Mouse (Mus musculus) MEL (cell line): ENCODE results near the gene Ttf2. TPM values are rescaled to one million over a fixed set of nuclear protein-coding genes. Genes with fewer than 3 reads are reported as not detected.

ENCODE experiments used
- DNase-seq: peaks from one replicate; pipeline ENCODE4 v3.0.0; 2011; ENCODE audit warnings: low read depth, low spot score
- H3K27ac ChIP-seq: 2 replicates; pipeline ENCODE4 v1.5.1; 2012; ENCODE audit warnings: low read depth, mild to moderate bottlenecking, control low read depth, low read length, moderate library complexity; ENCODE audit not compliant: control insufficient read depth
- H3K27me3 ChIP-seq, 2 experiments: fragments of 150-350 bp in 1 of 2; sonication (generic) in 1 of 2; 2 replicates each; pipeline ENCODE4 v1.6.1; 2012; ENCODE audit warnings: low read length in 2 of 2, mild to moderate bottlenecking in 2 of 2, improper control_type of control experiment in 1 of 2, moderate library complexity in 1 of 2; ENCODE audit not compliant: insufficient read depth in 2 of 2, control insufficient read depth in 1 of 2
- H3K36me3 ChIP-seq, 2 experiments: 2 replicates each; pipeline ENCODE4 v1.6.1; 2012 to 2014; ENCODE audit warnings: low read length in 2 of 2, improper control_type of control experiment in 1 of 2, inconsistent platforms in 1 of 2, mild to moderate bottlenecking in 1 of 2; ENCODE audit not compliant: insufficient read depth in 2 of 2, control insufficient read depth in 1 of 2
- H3K4me1 ChIP-seq, 2 experiments: fragments of 150-350 bp in 1 of 2; sonication (generic) in 1 of 2; 2 replicates each; pipeline ENCODE4 v1.6.1; 2012; ENCODE audit warnings: low read length in 2 of 2, improper control_type of control experiment in 1 of 2, mild to moderate bottlenecking in 1 of 2; ENCODE audit not compliant: insufficient read depth in 2 of 2, control insufficient read depth in 1 of 2
- H3K4me3 ChIP-seq, 2 experiments: fragments of 150-350 bp in 1 of 2; sonication (generic) in 1 of 2; 2 replicates each; pipeline ENCODE4 v1.5.1; 2012; ENCODE audit warnings: low read depth in 2 of 2, low read length in 2 of 2, mild to moderate bottlenecking in 2 of 2, moderate library complexity in 2 of 2, control low read depth in 1 of 2, improper control_type of control experiment in 1 of 2; ENCODE audit not compliant: control insufficient read depth in 1 of 2, insufficient read depth in 1 of 2
- H3K79me2 ChIP-seq: 2 replicates; pipeline ENCODE4 v1.6.1; 2012; ENCODE audit warnings: mild to moderate bottlenecking, low read length, moderate library complexity; ENCODE audit not compliant: control insufficient read depth, poor library complexity, insufficient read depth
- H3K9ac ChIP-seq: 2 replicates; pipeline ENCODE4 v1.6.1; 2012; ENCODE audit warnings: low read depth, mild to moderate bottlenecking, control low read depth, low read length, moderate library complexity; ENCODE audit not compliant: control insufficient read depth, poor library complexity, severe bottlenecking
- H3K9me3 ChIP-seq: fragments of 150-350 bp; sonication (generic); replicated peaks from 2 replicates; pipeline ENCODE4 v1.6.1; 2012; ENCODE audit warnings: mild to moderate bottlenecking, low read length, improper control_type of control experiment, moderate library complexity; ENCODE audit not compliant: insufficient read depth
- BHLHE40 ChIP-seq: IDR thresholded peaks from 2 replicates; pipeline ENCODE4 v1.6.1; 2012; ENCODE audit warnings: low read depth, mild to moderate bottlenecking, inconsistent platforms, low read length, improper control_type of control experiment, borderline replicate concordance
- CHD1 ChIP-seq: IDR thresholded peaks from 2 replicates; pipeline ENCODE4 v1.6.1; 2012; ENCODE audit warnings: low read depth, mild to moderate bottlenecking, inconsistent platforms, low read length, improper control_type of control experiment
- CHD2 ChIP-seq: IDR thresholded peaks from 2 replicates; pipeline ENCODE4 v1.6.1; 2011; ENCODE audit warnings: low read length, improper control_type of control experiment
- E2F4 ChIP-seq: IDR thresholded peaks from 2 replicates; pipeline ENCODE4 v1.6.1; 2011; ENCODE audit warnings: low read depth, low read length, improper control_type of control experiment, borderline replicate concordance
- ETS1 ChIP-seq: IDR thresholded peaks from 2 replicates; pipeline ENCODE4 v1.6.1; 2012; ENCODE audit warnings: low read depth, mild to moderate bottlenecking, inconsistent platforms, low read length, improper control_type of control experiment, moderate library complexity
- GABPA ChIP-seq: IDR thresholded peaks from 2 replicates; pipeline ENCODE4 v1.6.1; 2012; ENCODE audit warnings: low read depth, mild to moderate bottlenecking, inconsistent platforms, low read length, improper control_type of control experiment, moderate library complexity
- HCFC1 ChIP-seq: IDR thresholded peaks from 2 replicates; pipeline ENCODE4 v1.6.1; 2012; ENCODE audit warnings: low read depth, mild to moderate bottlenecking, inconsistent platforms, low read length, improper control_type of control experiment, moderate library complexity
- KAT2A ChIP-seq: conservative IDR thresholded peaks from 2 replicates; pipeline ENCODE4 v1.6.1; 2012; ENCODE audit warnings: low read depth, low read length, improper control_type of control experiment, inconsistent platforms
- MAFK ChIP-seq: IDR thresholded peaks from 2 replicates; pipeline ENCODE4 v1.6.1; 2011; ENCODE audit warnings: low read depth, mild to moderate bottlenecking, low read length, improper control_type of control experiment, borderline replicate concordance
- MAX ChIP-seq: IDR thresholded peaks from 2 replicates; pipeline ENCODE4 v1.6.1; 2011; ENCODE audit warnings: low read length, improper control_type of control experiment
- MAZ ChIP-seq: IDR thresholded peaks from 2 replicates; pipeline ENCODE4 v1.6.1; 2012; ENCODE audit warnings: low read depth, mild to moderate bottlenecking, inconsistent platforms, low read length, improper control_type of control experiment
- MXI1 ChIP-seq: IDR thresholded peaks from 2 replicates; pipeline ENCODE4 v1.6.1; 2011; ENCODE audit warnings: mild to moderate bottlenecking, low read depth, low read length, improper control_type of control experiment
- MYB ChIP-seq: IDR thresholded peaks from 2 replicates; pipeline ENCODE4 v1.6.1; 2011; ENCODE audit warnings: mild to moderate bottlenecking, low read depth, low read length, improper control_type of control experiment
- POLR2A ChIP-seq, 2 experiments: IDR thresholded peaks; 2 replicates each; pipeline ENCODE4 v1.6.1; 2011 to 2012; ENCODE audit warnings: low read length in 2 of 2, mild to moderate bottlenecking in 2 of 2, control low read depth in 1 of 2, improper control_type of control experiment in 1 of 2, low read depth in 1 of 2, moderate library complexity in 1 of 2; ENCODE audit not compliant: control insufficient read depth in 1 of 2, insufficient read depth in 1 of 2, poor library complexity in 1 of 2
- POLR2AphosphoS2 ChIP-seq: IDR thresholded peaks from 2 replicates; pipeline ENCODE4 v1.6.1; 2011; ENCODE audit warnings: low read length, improper control_type of control experiment
- POLR2AphosphoS5 ChIP-seq: IDR thresholded peaks from 2 replicates; pipeline ENCODE4 v1.6.1; 2012; ENCODE audit warnings: low read depth, borderline replicate concordance, mild to moderate bottlenecking, inconsistent platforms, low read length, moderate library complexity, mixed read lengths
- RAD21 ChIP-seq: IDR thresholded peaks from 2 replicates; pipeline ENCODE4 v1.6.1; 2011; ENCODE audit warnings: mild to moderate bottlenecking, low read depth, low read length, improper control_type of control experiment
- RCOR1 ChIP-seq: IDR thresholded peaks from 2 replicates; pipeline ENCODE4 v1.6.1; 2012; ENCODE audit warnings: low read depth, mild to moderate bottlenecking, inconsistent platforms, low read length, improper control_type of control experiment
- SIN3A ChIP-seq: IDR thresholded peaks from 2 replicates; pipeline ENCODE4 v1.6.1; 2012; ENCODE audit warnings: low read length, improper control_type of control experiment, inconsistent platforms
- SMC3 ChIP-seq: IDR thresholded peaks from 2 replicates; pipeline ENCODE4 v1.6.1; 2011; ENCODE audit warnings: low read depth, low read length, improper control_type of control experiment
- TAL1 ChIP-seq: IDR thresholded peaks from 2 replicates; pipeline ENCODE4 v1.6.1; 2012; ENCODE audit warnings: mild to moderate bottlenecking, inconsistent platforms, low read length, moderate library complexity, mixed read lengths
- TBP ChIP-seq: IDR thresholded peaks from 2 replicates; pipeline ENCODE4 v1.8.0; 2011; ENCODE audit warnings: low read depth, low read length, improper control_type of control experiment
- TCF12 ChIP-seq: IDR thresholded peaks from 2 replicates; pipeline ENCODE4 v1.6.1; 2014; ENCODE audit warnings: low read depth, mild to moderate bottlenecking, inconsistent platforms, low read length, improper control_type of control experiment, moderate library complexity
- UBTF ChIP-seq: IDR thresholded peaks from 2 replicates; pipeline ENCODE4 v1.6.1; 2012; ENCODE audit warnings: low read depth, mild to moderate bottlenecking, inconsistent platforms, low read length, improper control_type of control experiment, moderate library complexity, borderline replicate concordance; ENCODE audit not compliant: insufficient read depth
- USF1 ChIP-seq: IDR thresholded peaks from 2 replicates; pipeline ENCODE4 v1.6.1; 2014; ENCODE audit warnings: low read depth, mild to moderate bottlenecking, inconsistent platforms, low read length, improper control_type of control experiment, moderate library complexity
- USF2 ChIP-seq, 2 experiments: IDR thresholded peaks; 2 replicates each; pipeline ENCODE4 v1.6.1; 2011 to 2012; ENCODE audit warnings: improper control_type of control experiment in 2 of 2, low read length in 2 of 2, borderline replicate concordance in 1 of 2, inconsistent platforms in 1 of 2, low read depth in 1 of 2, mild to moderate bottlenecking in 1 of 2; ENCODE audit not compliant: insufficient read depth in 1 of 2
- ZC3H11A ChIP-seq: IDR thresholded peaks from 2 replicates; pipeline ENCODE4 v1.6.1; 2012; ENCODE audit warnings: low read depth, mild to moderate bottlenecking, inconsistent platforms, low read length, improper control_type of control experiment
- ZKSCAN1 ChIP-seq: IDR thresholded peaks from 2 replicates; pipeline ENCODE4 v1.6.1; 2012; ENCODE audit warnings: low read depth, mild to moderate bottlenecking, inconsistent platforms, low read length, improper control_type of control experiment, moderate library complexity
- ZMIZ1 ChIP-seq: IDR thresholded peaks from 2 replicates; pipeline ENCODE4 v1.6.1; 2012; ENCODE audit warnings: low read depth, mild to moderate bottlenecking, inconsistent platforms, low read length, improper control_type of control experiment, moderate library complexity
- polyA plus RNA-seq, 2 experiments: library from polyadenylated mRNA; stranded (reverse) in 1 of 2; unstranded in 1 of 2; fragments of >175 nt in 1 of 2; fragments of >200 nt in 1 of 2; gene quantifications; 2 replicates each; pipeline versions ENCODE4 v1.2.1 to v1.2.4; 2012; ENCODE audit warnings: low replicate concordance in 2 of 2, low read depth in 1 of 2; ENCODE audit not compliant: insufficient read length in 2 of 2, insufficient read depth in 1 of 2, missing spikeins in 1 of 2
- total RNA-seq: library from RNA; depleted of rRNA; stranded (reverse); fragments of 300-350 nt; gene quantifications from 2 replicates; pipeline ENCODE4 v1.2.3, GENCODE M21; 2012

Gene Ttf2
- total and polyA plus RNA-seq, 3 experiments = 27.7 to 34.4 TPM; not detected in 1

GRCm38 (mm10) chr3:100895500-100895899, 74.0 kb downstream of the Ttf2 start:
- TF ChIP-seq POLR2AphosphoS5 = no peak
- no peak for TF ChIP-seq USF1
- no peak for TF ChIP-seq USF2 (IDR thresholded peaks at IDR 0.05; ENCODE audit: borderline replicate concordance in 1 of 2, insufficient read depth in 1 of 2, low read depth in 1 of 2, low read length in 2 of 2)
- TF ChIP-seq TAL1 = no peak
- TF ChIP-seq RCOR1 = no peak
- no peak for TF ChIP-seq ZMIZ1
- no peak for TF ChIP-seq BHLHE40
- no peak for TF ChIP-seq ZC3H11A
- no peak for TF ChIP-seq POLR2A (IDR thresholded peaks at IDR 0.05; ENCODE audit: control insufficient read depth in 1 of 2, insufficient read depth in 1 of 2, low read depth in 1 of 2, low read length in 2 of 2, poor library complexity in 1 of 2)
- TF ChIP-seq MAX = no peak
- no peak for TF ChIP-seq CHD1
- no peak for TF ChIP-seq CHD2
- TF ChIP-seq GABPA = no peak
- no peak for TF ChIP-seq TCF12
- TF ChIP-seq ZKSCAN1 = no peak
- no peak for TF ChIP-seq SMC3
- no peak overlapping the region for H3K4me3 ChIP-seq
- no peak overlapping the region for H3K9ac ChIP-seq
- H3K9me3 ChIP-seq = no peaks in the 10 kb centered on the region
- no peaks in the 10 kb centered on the region for H3K79me2 ChIP-seq
- no peaks in the 10 kb centered on the region for H3K36me3 ChIP-seq
- no peak for DNase-seq
- no peaks in the 10 kb centered on the region for H3K4me1 ChIP-seq
- H3K27ac ChIP-seq = no peak overlapping the region
- no peaks in the 10 kb centered on the region; a peak in 1 of 4 replicates for H3K27me3 ChIP-seq

GRCm38 (mm10) chr3:100892383-100893335, 76.8 kb downstream of the Ttf2 start:
- Histone ChIP-seq H3K9me3 (no peaks in the 10 kb centered on the region), H3K27me3 (no peaks in the 10 kb centered on the region; a peak in 1 of 4 replicates), H3K4me1 (no peaks in the 10 kb centered on the region), H3K27ac (no peak overlapping the region), H3K79me2 (no peaks in the 10 kb centered on the region), H3K9ac (no peak overlapping the region), H3K36me3 (no peaks in the 10 kb centered on the region), H3K4me3 (no peak overlapping the region)
- no peak for DNase-seq
- TF ChIP-seq SIN3A (no peak), TBP (no peak), USF2 (IDR thresholded peaks at IDR 0.05; ENCODE audit: borderline replicate concordance in 1 of 2, insufficient read depth in 1 of 2, low read depth in 1 of 2, low read length in 2 of 2) (no peak), POLR2A (IDR thresholded peaks at IDR 0.05; ENCODE audit: control insufficient read depth in 1 of 2, insufficient read depth in 1 of 2, low read depth in 1 of 2, low read length in 2 of 2, poor library complexity in 1 of 2) (no peak), E2F4 (no peak), ZMIZ1 (no peak), RAD21 (no peak), GABPA (no peak), MAX (no peak), MAFK (no peak), POLR2AphosphoS2 (no peak), MAZ (no peak), MYB (no peak), HCFC1 (no peak), KAT2A (no peak), UBTF (no peak), TAL1 (no peak), SMC3 (no peak), MXI1 (no peak), ETS1 (no peak)
